Mouse (Mus musculus) erythroblast, embryonic 14.5 days (primary cell): ENCODE data around the gene Thsd7b.

Source experiments
- GATA1 ChIP-seq: IDR thresholded peaks from 2 replicates; pipeline ENCODE4 v1.6.1; 2012; ENCODE audit warnings: low read length, inconsistent platforms, mixed read lengths
- TAL1 ChIP-seq: IDR thresholded peaks from 3 replicates; pipeline ENCODE4 v1.6.1; 2012; ENCODE audit warnings: low read length, inconsistent platforms, mixed read lengths

DNA sequence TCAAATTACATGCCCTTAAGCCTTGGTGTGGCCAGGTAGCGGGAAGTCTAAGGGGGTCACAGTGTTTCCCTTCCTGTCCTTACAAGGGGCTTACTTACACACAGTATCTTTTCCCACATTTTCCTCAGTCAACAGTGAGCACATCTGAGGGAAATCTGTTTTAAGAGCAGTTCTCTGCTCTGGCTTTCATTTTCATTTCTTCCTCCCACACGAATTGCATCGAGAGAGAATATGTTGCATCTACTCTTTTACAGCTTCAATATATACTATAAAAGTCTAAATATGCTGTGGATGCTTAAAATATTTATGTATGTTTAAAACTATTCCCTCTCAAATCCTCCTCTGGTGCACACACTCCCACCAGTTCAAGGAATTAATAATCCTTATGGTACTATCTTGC is 440.5 kb downstream of the Thsd7b start:
- TF ChIP-seq TAL1 (no peak), GATA1 (no peak)
